Mouse (Mus musculus) heart, postnatal 0 days (tissue): ENCODE data around the gene Gzmm. TPM values are rescaled to one million over a fixed set of nuclear protein-coding genes. Genes with fewer than 3 reads are reported as not detected.

Experiments used
- ATAC-seq: fragments of 200-750 bp; cut with Nextera tagmentation; 2 replicates; pipeline ENCODE4 v1.8.0; 2017; ENCODE audit warnings: low read depth, moderate number of reproducible peaks, moderate library complexity; ENCODE audit not compliant: insufficient read depth
- DNase-seq: peaks from one replicate; pipeline ENCODE4 v3.0.0-alpha.2; 2016; ENCODE audit warnings: low spot score
- H3K27ac ChIP-seq: fragments of 300-500 bp; sonication (generic); 2 replicates; pipeline ENCODE4 v1.5.1; 2014; ENCODE audit warnings: low read depth, mild to moderate bottlenecking
- H3K27me3 ChIP-seq: fragments of 300-500 bp; sonication (generic); 2 replicates; pipeline ENCODE4 v1.6.1; 2014; ENCODE audit warnings: low read length, mixed read lengths; ENCODE audit not compliant: control insufficient read depth, insufficient read depth
- H3K36me3 ChIP-seq: fragments of 300-500 bp; sonication (generic); replicated peaks from 2 replicates; pipeline ENCODE4 v1.6.1; 2014; ENCODE audit warnings: low read length, mixed read lengths; ENCODE audit not compliant: control insufficient read depth, insufficient read depth
- H3K4me1 ChIP-seq: fragments of 300-500 bp; sonication (generic); 2 replicates; pipeline ENCODE4 v1.6.1; 2014; ENCODE audit warnings: antibody characterized with exemption; ENCODE audit not compliant: control insufficient read depth, insufficient read depth
- H3K4me2 ChIP-seq: fragments of 300-500 bp; sonication (generic); 2 replicates; pipeline ENCODE4 v1.6.1; 2014; ENCODE audit warnings: low read depth, mild to moderate bottlenecking, low read length, moderate library complexity
- H3K4me3 ChIP-seq: fragments of 300-500 bp; sonication (generic); 2 replicates; pipeline ENCODE4 v1.5.1; 2014; ENCODE audit warnings: low read depth, low read length
- H3K9ac ChIP-seq: fragments of 300-500 bp; sonication (generic); replicated peaks from 2 replicates; pipeline ENCODE4 v1.6.1; 2014; ENCODE audit warnings: low read depth, low read length, mixed read lengths
- H3K9me3 ChIP-seq: fragments of 300-500 bp; sonication (generic); replicated peaks from 2 replicates; pipeline ENCODE4 v1.6.1; 2016; ENCODE audit warnings: low read length; ENCODE audit not compliant: control insufficient read depth
- CTCF ChIP-seq: IDR thresholded peaks from 2 replicates; pipeline ENCODE4 v1.5.1; 2016; ENCODE audit warnings: antibody characterized with exemption, control low read depth, low read depth
- EP300 ChIP-seq: IDR thresholded peaks from 2 replicates; pipeline ENCODE4 v1.6.1; 2016; ENCODE audit warnings: antibody characterized with exemption, low read depth
- WGBS: fragments of 180-500 bp; shearing (Covaris S2); extraction: QIAGEN DNeasy Blood & Tissue Kit; methylation state at CpG from one replicate; pipeline ENCODE4 v1.1.7; 2014; 5-methylcytosine and 5-hydroxymethylcytosine counted together
- polyA plus RNA-seq: library from polyadenylated mRNA; unstranded; fragments of >200 nt; fragmentation: Nextera tagmentation; extraction: Ambion mirVana; gene quantifications from 2 replicates; pipeline ENCODE4 v1.2.1, GENCODE M21; 2015
- total RNA-seq: library from RNA; depleted of rRNA; stranded (reverse); fragments of >200 nt; gene quantifications from 2 replicates; pipeline ENCODE4 v1.2.3, GENCODE M21; 2014; ENCODE audit warnings: low replicate concordance

Gene Gzmm
- total and polyA plus RNA-seq, 2 experiments from 2014 or later = 2.4 to 2.8 TPM

DNA sequence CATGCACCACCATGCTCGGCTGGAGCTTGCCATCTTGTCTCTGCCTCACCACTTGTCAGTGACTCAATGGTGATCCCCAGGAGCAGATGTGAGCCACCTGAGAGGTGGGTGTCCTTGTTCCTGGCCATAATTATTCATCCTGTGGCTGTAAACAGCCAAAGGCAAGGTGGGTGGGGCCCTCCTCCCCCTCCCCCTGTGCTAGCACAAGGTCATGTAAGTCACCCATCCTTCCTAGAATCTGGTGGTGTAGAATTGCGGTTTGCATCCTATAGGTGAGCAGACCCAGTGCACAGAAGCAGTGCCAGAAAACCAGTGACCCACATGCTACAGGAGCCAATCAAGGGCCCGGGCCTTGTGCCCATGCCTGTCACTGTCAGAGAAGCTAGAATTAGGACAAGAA, 15.8 kb upstream of the Gzmm start:
- H3K27me3 ChIP-seq = no peaks in the 10 kb centered on the region
- H3K9me3 ChIP-seq = no peaks in the 10 kb centered on the region
- DNase-seq (no peak), ATAC-seq (no peak)
- H3K9ac ChIP-seq = no peak overlapping the region
- H3K4me3 ChIP-seq = no peak overlapping the region
- WGBS = 91% methylated on average over 3 of the region's 3 CpGs
- H3K36me3 ChIP-seq = 0 out of 2 replicates have a peak, but pooled peaks cover 6% of the 10 kb centered on the region
- no peak overlapping the region for H3K4me2 ChIP-seq
- TF ChIP-seq CTCF (no peak), EP300 (no peak)
- no peak overlapping the region for H3K27ac ChIP-seq
- 0 out of 2 replicates have a peak, but pooled peaks cover 9% of the 10 kb centered on the region for H3K4me1 ChIP-seq

GRCm38 (mm10) chr10:79675346-79676035, 13.3 kb upstream of the Gzmm start:
- DNase-seq = no peak
- 0 out of 2 replicates have a peak, but pooled peaks cover 2% of the 10 kb centered on the region for H3K4me1 ChIP-seq
- TF ChIP-seq EP300 = no peak
- TF ChIP-seq CTCF = no peak
- 0 out of 2 replicates have a peak, but pooled peaks cover 6% of the 10 kb centered on the region for H3K36me3 ChIP-seq
- no peak overlapping the region for H3K4me3 ChIP-seq
- H3K27me3 ChIP-seq = no peaks in the 10 kb centered on the region
- 0 out of 2 replicates have a peak, but pooled peaks have one; percentile 4 for ATAC-seq
- H3K9ac ChIP-seq = no peak overlapping the region
- 49% methylated on average over 43 of the region's 44 CpGs for WGBS
- no peak overlapping the region for H3K27ac ChIP-seq
- no peak overlapping the region for H3K4me2 ChIP-seq
- H3K9me3 ChIP-seq = no peaks in the 10 kb centered on the region

- Histone ChIP-seq H3K9ac (no peak overlapping the region), H3K36me3 (peaks cover 14% of the 10 kb centered on the region), H3K27me3 (no peaks in the 10 kb centered on the region), H3K4me2 (peak overlapping the region; percentile 64), H3K9me3 (no peaks in the 10 kb centered on the region), H3K27ac (peak overlapping the region; percentile 96), H3K4me1 (peaks cover 19% of the 10 kb centered on the region), H3K4me3 (peak overlapping the region; percentile 90)
- 32% methylated on average over 11 of the region's 11 CpGs for WGBS
- DNase-seq (no peak), ATAC-seq (no peak)
- TF ChIP-seq EP300 = no peak
- no peak for TF ChIP-seq CTCF
Observed at GRCm38 (mm10) chr10:79680606-79681495, 8.0 kb upstream of the Gzmm start.

GRCm38 (mm10) chr10:79681591-79682245, 7.1 kb upstream of the Gzmm start, which contains the start of gene Cdc34:
Gene Cdc34 (plus strand): TSS chr10:79682195.
- ATAC-seq (peak; percentile 90), DNase-seq (peak; percentile 99)
- WGBS = under 1% methylated on average over 78 of the region's 84 CpGs
- no peaks in the 10 kb centered on the region for H3K27me3 ChIP-seq
- H3K27ac ChIP-seq = peak within 1 kb of the TSS; percentile 96
- peak within 1 kb of the TSS; percentile 90 for H3K4me3 ChIP-seq
- H3K36me3 ChIP-seq = peaks cover 23% of the 10 kb centered on the region
- H3K9me3 ChIP-seq = no peaks in the 10 kb centered on the region
- peak within 1 kb of the TSS; percentile 88 for H3K4me2 ChIP-seq
- peak; percentile 14; the same call in 1 of the 2 replicates for TF ChIP-seq CTCF
- TF ChIP-seq EP300 = no peak; the same call in 1 of the 2 replicates
- H3K9ac ChIP-seq = peak within 1 kb of the TSS; percentile 94
- peaks cover 25% of the 10 kb centered on the region for H3K4me1 ChIP-seq

DNA sequence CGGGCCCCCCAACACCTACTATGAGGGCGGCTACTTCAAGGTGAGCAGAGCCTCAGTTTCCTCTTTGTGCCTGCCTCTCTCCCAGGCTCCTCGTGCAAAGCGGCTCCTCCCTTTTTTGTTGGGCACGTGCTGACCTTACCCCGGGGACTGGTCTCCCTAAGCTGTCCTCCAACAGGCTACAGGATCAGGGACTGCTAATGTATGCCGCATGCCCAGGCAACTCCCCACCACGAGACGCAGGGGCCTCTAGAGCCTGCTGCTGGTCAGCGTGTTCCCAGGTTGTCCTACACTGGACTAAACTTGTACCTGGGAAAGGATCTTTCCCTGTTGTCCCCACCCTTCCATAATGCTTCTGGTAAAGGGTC, 6.3 kb upstream of the Gzmm start:
- ATAC-seq = no peak; the same call in 1 of the 2 replicates
- WGBS = under 1% methylated on average over 10 of the region's 10 CpGs
- DNase-seq = no peak

More for the DNA sequence above, 6.3 kb upstream of the Gzmm start:
- no peaks in the 10 kb centered on the region for H3K27me3 ChIP-seq
- peak overlapping the region; percentile 88 for H3K4me2 ChIP-seq
- peak overlapping the region; percentile 96 for H3K27ac ChIP-seq
- no peak for TF ChIP-seq EP300
- no peak for TF ChIP-seq CTCF
- peaks cover 30% of the 10 kb centered on the region for H3K4me1 ChIP-seq
- H3K9ac ChIP-seq = peak overlapping the region; percentile 94
- peak overlapping the region; percentile 90 for H3K4me3 ChIP-seq
- H3K9me3 ChIP-seq = no peaks in the 10 kb centered on the region
- H3K36me3 ChIP-seq = peaks cover 31% of the 10 kb centered on the region
